Mouse (Mus musculus): ENCODE data around the gene Gm6812.
"Not testable (repeated sequence)": the region's sequence is repeated elsewhere in the genome, so short reads cannot be mapped to it uniquely, and the experiment has no call there.

The Gm6812 gene

DNA sequence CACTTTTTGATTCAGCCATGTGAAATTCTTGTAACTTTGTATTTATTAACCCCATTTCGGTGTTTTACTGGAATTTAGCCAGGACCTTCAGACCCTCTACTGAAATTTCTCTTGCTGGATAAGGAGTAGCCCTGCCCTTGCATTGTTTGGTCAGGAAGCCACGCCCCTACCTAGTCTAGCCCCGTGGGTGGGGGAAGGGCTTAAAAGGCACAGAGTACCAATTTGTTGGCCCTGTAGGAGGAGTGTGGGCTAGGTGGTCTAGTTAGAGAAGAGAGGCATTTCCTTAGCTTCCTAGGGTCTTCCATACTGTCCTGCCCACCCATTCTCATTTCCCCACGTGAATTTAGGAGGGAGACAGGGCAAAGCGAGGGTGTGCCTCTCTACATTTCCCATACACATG, at the start of gene Gm6812:
Gene Gm6812, minus strand, starts transcription at position 101 of the 400 bp plus-strand sequence.
- DNase-seq (ENCODE audit: low spot score in 2 of 2), result not testable (repeated sequence)

- DNase-seq (ENCODE audit: low spot score in 2 of 2), result no peak
Measured at GRCm38 (mm10) chrX:68865145-68865544, 27.7 kb downstream of the Gm6812 start.
